ENCODE assay signal across 9 mouse cellular contexts in the genomic region with DNA sequence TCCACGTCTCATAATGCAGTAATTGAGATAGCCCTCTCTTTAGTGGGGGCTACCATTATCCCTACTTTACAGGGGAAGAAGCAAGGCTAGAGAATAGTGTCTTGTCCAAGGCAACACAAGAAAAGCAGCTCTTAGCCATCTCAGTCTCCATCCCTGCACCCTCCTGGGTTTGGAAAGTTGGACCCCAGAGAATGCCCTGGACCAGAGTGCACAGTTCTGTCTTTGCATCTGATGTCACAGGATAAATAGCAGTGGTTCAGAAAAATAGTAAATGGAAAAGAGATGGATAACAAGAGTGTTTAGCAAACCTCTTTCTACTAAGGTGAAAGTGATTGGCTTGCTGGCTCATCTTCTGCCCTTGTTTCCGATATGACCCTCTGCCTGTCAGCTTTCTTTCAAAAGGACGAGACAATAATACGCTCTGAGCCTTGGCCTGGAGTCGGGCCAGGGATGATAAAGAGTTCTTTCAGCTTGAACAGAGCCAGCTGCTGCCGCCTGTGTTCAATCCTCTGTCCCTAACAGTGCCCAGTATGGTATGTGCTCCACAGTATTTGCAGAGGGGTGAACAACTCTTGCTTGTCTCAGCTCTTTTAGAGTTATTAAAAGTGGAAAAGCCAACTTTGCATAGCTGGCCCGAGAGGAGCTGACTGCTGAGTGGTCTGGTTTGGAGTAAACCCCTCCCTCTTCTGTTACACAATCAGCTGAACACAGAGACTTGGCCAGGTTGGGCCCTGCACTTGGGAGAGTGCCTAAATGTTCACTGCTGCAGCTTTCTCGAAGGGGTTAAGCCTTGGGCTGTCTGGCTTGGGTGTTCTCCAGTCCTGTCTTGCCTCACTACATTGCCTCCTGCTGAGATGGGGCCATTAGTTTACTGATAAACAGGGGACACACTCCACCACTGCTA. TPM values are rescaled to one million over a fixed set of nuclear protein-coding genes. Genes with fewer than 3 reads are reported as not detected.
A peak's percentile ranks its signal among the peaks of the same experiment; 100 is the strongest.
DNase-seq lines count a peak whose midpoint lies in the region; ATAC-seq and TF ChIP-seq lines count a peak whose summit lies in the region.
"Had no signal": no experiment of that assay in that cellular context is flagged by ENCODE, and none has a peak within 500 bp of the region (broad histone marks: within the 10 kb centered on the region; RNA-seq: fewer than 3 reads in every experiment).

No protein-coding gene starts in this region.

- no peaks in the 10 kb centered on the region for H3K27me3 ChIP-seq in hindbrain, embryonic 15.5 days
- no peaks in the 10 kb centered on the region for H3K27me3 ChIP-seq in midbrain, embryonic 11.5 days (ENCODE audit: control insufficient read depth, insufficient read depth, low read length)
- H3K27me3 ChIP-seq in stomach, postnatal 0 days (ENCODE audit: control insufficient read depth, insufficient read depth, low read length) = no peaks in the 10 kb centered on the region

- WGBS in hindbrain, embryonic 15.5 days = 24% methylated on average over 8 of the region's 8 CpGs
- 49% methylated on average over 8 of the region's 8 CpGs for WGBS in midbrain, embryonic 11.5 days
- WGBS in stomach, postnatal 0 days = 23% methylated on average over 8 of the region's 8 CpGs

- H3K9ac ChIP-seq in hindbrain, embryonic 15.5 days = no peak overlapping the region
- H3K9ac ChIP-seq in midbrain, embryonic 11.5 days (ENCODE audit: low read length) = no peak overlapping the region
- no peak overlapping the region for H3K9ac ChIP-seq in stomach, postnatal 0 days (ENCODE audit: low read length)

- H3K36me3 ChIP-seq in hindbrain, embryonic 15.5 days = no peaks in the 10 kb centered on the region
- no peaks in the 10 kb centered on the region for H3K36me3 ChIP-seq in midbrain, embryonic 11.5 days (ENCODE audit: control insufficient read depth, insufficient read depth, low read length)
- no peaks in the 10 kb centered on the region for H3K36me3 ChIP-seq in stomach, postnatal 0 days (ENCODE audit: control insufficient read depth, insufficient read depth, low read length)
- H3K36me3 ChIP-seq: G1E had no signal

- no peak overlapping the region for H3K4me2 ChIP-seq in hindbrain, embryonic 15.5 days
- no peak overlapping the region for H3K4me2 ChIP-seq in midbrain, embryonic 11.5 days
- no peak overlapping the region for H3K4me2 ChIP-seq in stomach, postnatal 0 days (replicated peaks; ENCODE audit: low read depth)

- H3K4me3 ChIP-seq in hindbrain, embryonic 15.5 days = no peak overlapping the region
- H3K4me3 ChIP-seq in midbrain, embryonic 11.5 days (ENCODE audit: low read depth, low read length) = no peak overlapping the region
- H3K4me3 ChIP-seq in stomach, postnatal 0 days (ENCODE audit: low read depth, low read length) = no peak overlapping the region

- H3K4me1 ChIP-seq in hindbrain, embryonic 15.5 days (replicated peaks) = peaks cover 13% of the 10 kb centered on the region
- peaks cover 5% of the 10 kb centered on the region for H3K4me1 ChIP-seq in midbrain, embryonic 11.5 days (ENCODE audit: control insufficient read depth, insufficient read depth, low read length)
- no peaks in the 10 kb centered on the region for H3K4me1 ChIP-seq in stomach, postnatal 0 days (replicated peaks; ENCODE audit: control insufficient read depth, insufficient read depth)

- no peak overlapping the region for H3K27ac ChIP-seq in hindbrain, embryonic 15.5 days (replicated peaks)
- H3K27ac ChIP-seq in midbrain, embryonic 11.5 days (ENCODE audit: low read depth, low read length) = peak overlapping the region; percentile 60; the same call in 1 of the 2 replicates
- peak overlapping the region; percentile 49 for H3K27ac ChIP-seq in stomach, postnatal 0 days (replicated peaks)

- no peak for TF ChIP-seq EP300 in stomach, postnatal 0 days (optimal IDR thresholded peaks at IDR 0.05)

- no peaks in the 10 kb centered on the region for H3K9me3 ChIP-seq in hindbrain, embryonic 15.5 days
- no peaks in the 10 kb centered on the region for H3K9me3 ChIP-seq in midbrain, embryonic 11.5 days (ENCODE audit: control insufficient read depth, low read length)
- no peaks in the 10 kb centered on the region for H3K9me3 ChIP-seq in stomach, postnatal 0 days (ENCODE audit: control insufficient read depth, low read length)

- no peak for TF ChIP-seq CTCF in stomach, postnatal 0 days (IDR thresholded peaks at IDR 0.05; ENCODE audit: low read depth)

- peak; percentile 8 to 9 for DNase-seq in spleen, adult 18-20 months
- DNase-seq in spleen, postnatal 4 days (ENCODE audit: low spot score in 2 of 2) = no peak
- peak; percentile 23 to 28 for DNase-seq in frontal cortex, postnatal 14 days (ENCODE audit: low spot score in 2 of 2)
- DNase-seq in layer of hippocampus, adult 9-11 months = peak; percentile 51
- DNase-seq in midbrain, embryonic 11.5 days (ENCODE audit: low spot score, missing footprints) = peak; percentile 82
- peak; percentile 28 for DNase-seq in stomach, postnatal 0 days (ENCODE audit: low spot score)
- no peak for DNase-seq in T-cell, adult 2 months (ENCODE audit: low spot score)

- ATAC-seq in hindbrain, embryonic 15.5 days (ENCODE audit: low FRiP score, low read depth) = peak; percentile 94
- ATAC-seq in midbrain, embryonic 11.5 days (ENCODE audit: low FRiP score) = peak; percentile 86
- peak; percentile 78 for ATAC-seq in stomach, postnatal 0 days (ENCODE audit: low FRiP score, low TSS enrichment)

RNA-seq across cellular contexts. Expression of gene Foxi1, which starts 26.4 kb away (rescaled TPM):
- polyA plus RNA-seq in hindbrain, embryonic 15.5 days (2015; fragmentation: Nextera tagmentation; extraction: Ambion mirVana) = not detected in 2 replicates
- not detected in 2 replicates for polyA plus RNA-seq in midbrain, embryonic 11.5 days (2014; fragmentation: Nextera tagmentation; extraction: Ambion mirVana)
- not detected in 2 replicates for polyA plus RNA-seq in stomach, postnatal 0 days (2015; fragmentation: Nextera tagmentation; extraction: Ambion mirVana)
- polyA plus RNA-seq: G1E had no signal

Comparison
In these comparisons a context has a peak if more than half of its experiments do, and no peak if none do; other contexts are left out.
1. DNase-seq: peak in spleen, adult 18-20 months (2 of 2), frontal cortex, postnatal 14 days (2 of 2), layer of hippocampus, adult 9-11 months (single experiment), midbrain, embryonic 11.5 days (single experiment) and stomach, postnatal 0 days (single experiment); none in spleen, postnatal 4 days (0 of 2) and T-cell, adult 2 months (single experiment).
2. Peak in every context shown above with its lines, with median percentiles within 50 percentile points of each other: ATAC-seq.